Mouse (Mus musculus) CD4-positive helper T cell, adult 2 months (primary cell): Measurements from ENCODE around the gene Vipr1.

ENCODE experiments used
- DNase-seq: peaks from one replicate; pipeline ENCODE4 v3.0.0-alpha.2; 2012; ENCODE audit warnings: low read depth, missing footprints, low spot score

Gene Vipr1

DNA sequence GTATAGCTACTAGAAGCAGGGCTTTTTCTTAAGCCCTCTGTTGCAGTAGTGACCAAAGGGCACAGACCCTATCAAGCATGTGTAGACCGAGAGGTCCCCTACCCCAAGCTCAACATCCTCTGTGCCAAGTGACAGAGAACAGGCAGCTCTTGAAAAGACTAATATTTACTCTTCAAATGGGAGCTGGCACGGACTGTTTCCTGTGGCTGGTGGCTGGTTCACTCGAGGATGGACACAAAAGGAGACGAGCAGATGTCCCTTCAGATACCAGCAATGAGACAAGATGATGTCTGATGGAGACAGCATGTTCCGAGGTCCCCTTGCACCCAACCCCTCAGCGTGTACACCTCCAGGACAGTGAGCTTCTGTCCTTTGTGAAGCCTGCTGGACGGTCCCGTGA is 35.0 kb downstream of the Vipr1 start:
- DNase-seq, result no peak

DNA sequence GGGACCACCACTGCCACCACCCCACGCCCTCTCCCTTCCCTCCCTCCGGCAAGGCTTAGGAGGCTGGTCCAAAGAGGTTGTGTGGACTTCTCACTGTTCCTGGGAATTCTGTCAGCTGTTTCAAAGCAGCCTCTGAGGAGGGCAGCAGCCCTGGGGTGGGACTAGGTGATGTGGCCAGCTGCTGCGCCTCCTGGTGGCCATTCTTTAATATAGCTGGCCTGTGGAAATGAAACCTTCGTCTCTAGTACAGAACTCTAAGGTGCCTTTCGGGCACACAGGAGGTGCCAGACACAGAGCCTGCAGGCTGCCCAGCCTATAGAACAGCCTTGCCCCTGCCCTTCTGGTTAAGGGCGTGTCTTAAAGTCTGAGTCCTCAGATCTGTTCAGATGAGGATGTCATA is 37.0 kb downstream of the Vipr1 start:
- DNase-seq, result peak; percentile 70

DNA sequence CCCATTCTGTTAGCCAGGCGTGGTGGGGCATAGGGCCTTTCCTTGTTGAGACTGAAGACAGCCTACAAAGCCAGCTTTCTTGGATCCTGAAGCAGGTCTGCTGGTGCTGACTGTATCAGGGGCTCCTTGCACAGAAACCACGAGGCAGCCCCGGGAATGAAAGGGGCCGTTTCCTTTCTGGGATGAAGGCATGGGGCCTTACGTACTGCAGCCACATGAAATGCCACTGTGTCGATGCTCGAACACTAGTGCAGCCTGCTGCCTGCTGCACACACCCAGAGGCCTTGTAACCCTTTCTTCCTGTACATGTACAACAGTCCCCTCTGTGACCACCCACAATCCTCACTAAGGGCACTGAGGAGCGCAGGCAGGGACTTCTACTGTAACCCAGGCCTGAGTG is 38.7 kb downstream of the Vipr1 start:
- DNase-seq, result peak; percentile 47

DNA sequence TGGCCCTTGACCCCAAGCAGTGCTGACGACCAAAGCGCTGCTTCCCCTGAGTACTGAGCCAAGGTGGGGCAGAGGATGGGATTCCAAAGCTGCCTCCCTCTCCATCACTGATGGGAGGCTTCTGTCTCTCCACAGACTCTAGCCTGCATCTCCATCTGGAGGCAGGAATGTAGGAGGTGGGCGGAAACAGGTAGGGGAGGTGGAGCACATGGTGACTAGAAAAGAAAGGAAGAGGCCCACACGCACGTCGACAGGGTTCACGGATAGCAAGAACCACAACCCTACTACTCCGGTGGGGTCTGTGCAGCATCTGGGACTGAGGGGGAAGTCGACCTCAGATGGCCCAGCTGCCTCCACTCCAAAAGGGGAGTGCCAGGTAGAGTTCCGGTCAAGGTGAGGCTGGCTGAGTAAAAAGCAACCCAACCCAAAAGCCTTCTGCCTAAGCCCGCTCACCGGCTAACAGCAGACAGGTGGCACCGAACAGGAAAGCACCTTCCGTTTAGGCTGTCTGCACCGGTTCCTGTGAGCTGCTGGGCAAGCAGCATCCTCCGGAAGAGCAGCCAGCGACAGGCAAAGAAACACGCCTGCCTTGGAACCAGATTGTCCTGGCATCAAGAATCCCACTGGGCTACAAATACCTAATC is 39.6 kb downstream of the Vipr1 start:
- peak; percentile 80 for DNase-seq

DNA sequence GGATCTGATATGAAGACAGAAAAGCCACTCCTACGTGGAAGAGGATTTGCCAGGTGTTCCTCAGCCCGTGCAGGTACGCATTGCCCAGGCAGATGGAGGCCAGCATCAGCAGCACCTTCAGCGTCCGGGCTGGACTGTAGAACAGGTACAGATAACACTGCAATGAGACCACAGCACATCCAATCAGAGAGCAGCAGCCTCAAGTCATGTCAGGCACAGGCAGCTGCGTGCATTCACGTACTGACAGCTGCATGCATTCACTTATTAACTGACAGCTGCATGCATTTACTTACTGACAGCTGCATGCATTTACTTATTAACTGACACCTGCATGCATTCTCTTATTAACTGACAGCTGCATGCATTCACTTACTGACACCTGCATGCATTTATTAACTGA is 42.2 kb downstream of the Vipr1 start:
- DNase-seq, result no peak

DNA sequence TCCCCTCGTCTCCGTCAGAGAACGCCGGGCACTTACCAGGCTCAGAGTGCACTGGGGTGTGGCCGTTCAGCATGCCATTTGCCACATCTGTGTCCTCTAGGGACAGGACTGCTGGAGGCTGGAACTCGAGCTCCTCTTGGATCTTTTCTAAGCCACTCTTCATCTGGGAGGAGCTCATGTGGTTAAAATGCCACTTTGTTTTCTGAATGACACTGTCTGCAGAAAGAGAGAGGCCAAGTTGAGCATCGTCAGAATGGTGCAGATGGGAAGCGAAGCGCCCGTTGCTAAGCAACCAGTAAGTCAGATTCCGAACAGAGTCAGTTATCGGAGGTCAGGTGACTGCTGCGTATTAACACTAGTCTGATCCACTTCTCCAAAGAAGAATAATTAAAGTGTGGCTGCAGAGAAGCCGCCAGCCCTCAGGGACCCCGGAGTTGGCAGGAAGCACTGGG is 47.7 kb downstream of the Vipr1 start:
- DNase-seq, result no peak

DNA sequence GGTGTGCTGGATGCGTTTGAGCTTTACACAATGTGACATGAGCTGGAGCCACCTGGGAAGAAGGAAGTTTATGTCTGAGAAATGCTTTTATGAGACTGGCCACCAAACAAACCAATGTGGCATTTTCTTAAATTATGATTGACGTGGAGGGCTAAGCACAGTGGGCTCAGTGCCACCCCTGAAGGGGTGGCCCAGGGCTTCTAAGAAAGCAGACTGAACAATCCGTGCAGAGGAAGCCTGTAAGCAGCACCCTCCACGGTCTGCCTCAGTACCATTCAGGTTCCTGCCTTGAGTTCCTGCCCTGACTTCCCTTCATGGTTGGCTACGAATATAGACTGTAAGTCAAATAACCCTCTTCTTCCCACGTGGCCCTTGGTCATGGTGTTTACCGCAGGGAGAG is 48.2 kb downstream of the Vipr1 start:
- no peak for DNase-seq

DNA sequence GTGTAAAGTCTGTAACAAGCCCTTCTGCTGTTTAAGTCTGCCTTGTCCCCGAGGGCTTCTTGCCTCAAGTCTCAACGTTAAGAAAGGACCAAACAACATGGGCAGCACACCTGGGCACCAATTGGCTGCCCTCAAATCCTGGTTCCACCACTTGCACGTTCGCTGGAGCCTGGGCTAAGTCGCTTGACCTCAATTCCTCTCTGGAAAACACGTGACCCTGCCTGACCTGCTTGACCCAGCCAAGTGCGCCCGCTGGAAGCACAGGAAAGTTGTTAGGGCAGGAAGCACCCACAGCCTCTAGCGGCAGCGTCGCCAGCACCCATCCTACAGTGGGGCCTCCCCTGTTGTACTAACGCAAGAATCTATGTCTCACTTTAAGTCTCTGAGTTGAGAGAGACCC is 52.2 kb downstream of the Vipr1 start:
- DNase-seq, result no peak

DNA sequence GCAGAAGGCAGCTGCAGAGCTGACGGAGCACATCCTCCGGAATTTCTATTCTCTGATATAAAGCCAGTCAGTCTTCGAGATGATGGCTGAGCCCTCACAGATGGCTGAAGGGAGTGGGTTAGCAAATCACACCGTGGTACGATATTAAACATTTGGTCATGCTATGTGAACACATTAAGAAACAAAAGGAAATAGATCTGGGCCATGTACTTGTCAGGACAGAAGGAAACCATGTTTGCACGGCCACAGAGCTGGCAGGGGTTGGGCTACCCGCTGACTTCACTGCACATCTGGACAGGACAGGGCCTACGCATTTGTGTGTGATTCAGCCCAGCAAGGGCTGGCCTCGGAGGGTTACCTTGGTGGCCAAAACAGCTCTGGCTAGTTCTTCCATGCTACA is 54.1 kb downstream of the Vipr1 start:
- DNase-seq, result no peak

DNA sequence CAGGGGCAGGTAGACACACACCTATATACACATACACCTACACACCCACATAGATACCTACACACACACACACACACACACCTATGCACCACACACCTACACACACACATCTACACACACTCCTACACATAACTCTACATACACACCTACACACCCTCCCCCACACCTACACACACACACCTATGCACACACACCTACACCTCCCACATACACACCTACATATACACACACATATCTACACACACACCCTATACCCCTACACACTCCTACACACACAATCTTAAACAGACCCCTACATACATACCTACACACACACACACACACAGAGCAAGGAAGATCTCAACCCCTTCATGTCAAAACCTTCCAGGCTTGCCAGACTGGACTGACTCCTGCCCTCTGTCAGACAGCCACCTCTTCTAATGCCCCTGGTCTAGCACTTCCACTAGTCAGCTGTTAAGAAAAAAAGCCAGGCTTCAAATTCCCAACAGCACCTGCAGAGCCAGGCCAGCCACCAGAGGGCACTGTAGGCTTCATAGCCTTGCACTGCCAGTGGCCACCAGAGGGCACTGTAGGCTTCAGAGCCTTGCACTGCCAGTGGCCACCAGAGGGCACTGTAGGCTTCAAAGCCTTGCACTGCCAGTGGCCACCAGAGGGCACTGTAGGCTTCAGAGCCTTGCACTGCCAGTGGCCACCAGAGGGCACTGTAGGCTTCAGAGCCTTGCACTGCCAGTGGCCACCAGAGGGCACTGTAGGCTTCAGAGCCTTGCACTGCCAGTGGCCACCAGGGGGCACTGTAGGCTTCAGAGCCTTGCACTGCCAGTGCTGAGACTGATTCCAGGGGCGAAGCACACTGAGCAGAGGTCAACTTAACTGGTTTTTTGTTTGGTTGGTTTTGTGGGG is 54.9 kb downstream of the Vipr1 start:
- peak; percentile 72 for DNase-seq

DNA sequence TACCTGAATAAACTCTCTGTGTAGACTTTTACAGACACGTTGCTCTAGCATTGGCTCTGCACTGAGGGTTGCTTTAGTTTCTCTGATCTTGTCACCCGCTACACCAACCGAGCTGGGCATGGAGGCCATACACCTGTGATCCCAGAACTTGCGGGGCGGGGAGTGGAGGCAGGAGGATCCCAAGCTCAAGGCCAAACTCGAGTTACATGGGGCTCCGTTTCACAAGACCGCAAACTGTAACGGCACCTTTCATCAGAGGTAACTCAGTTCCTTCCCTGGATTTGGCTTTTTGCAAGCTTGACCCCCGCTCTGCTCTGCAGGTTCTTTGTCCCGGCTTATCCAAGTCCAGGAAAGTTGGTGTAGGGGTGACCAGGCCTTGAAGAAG is 61.7 kb downstream of the Vipr1 start:
- no peak for DNase-seq

DNA sequence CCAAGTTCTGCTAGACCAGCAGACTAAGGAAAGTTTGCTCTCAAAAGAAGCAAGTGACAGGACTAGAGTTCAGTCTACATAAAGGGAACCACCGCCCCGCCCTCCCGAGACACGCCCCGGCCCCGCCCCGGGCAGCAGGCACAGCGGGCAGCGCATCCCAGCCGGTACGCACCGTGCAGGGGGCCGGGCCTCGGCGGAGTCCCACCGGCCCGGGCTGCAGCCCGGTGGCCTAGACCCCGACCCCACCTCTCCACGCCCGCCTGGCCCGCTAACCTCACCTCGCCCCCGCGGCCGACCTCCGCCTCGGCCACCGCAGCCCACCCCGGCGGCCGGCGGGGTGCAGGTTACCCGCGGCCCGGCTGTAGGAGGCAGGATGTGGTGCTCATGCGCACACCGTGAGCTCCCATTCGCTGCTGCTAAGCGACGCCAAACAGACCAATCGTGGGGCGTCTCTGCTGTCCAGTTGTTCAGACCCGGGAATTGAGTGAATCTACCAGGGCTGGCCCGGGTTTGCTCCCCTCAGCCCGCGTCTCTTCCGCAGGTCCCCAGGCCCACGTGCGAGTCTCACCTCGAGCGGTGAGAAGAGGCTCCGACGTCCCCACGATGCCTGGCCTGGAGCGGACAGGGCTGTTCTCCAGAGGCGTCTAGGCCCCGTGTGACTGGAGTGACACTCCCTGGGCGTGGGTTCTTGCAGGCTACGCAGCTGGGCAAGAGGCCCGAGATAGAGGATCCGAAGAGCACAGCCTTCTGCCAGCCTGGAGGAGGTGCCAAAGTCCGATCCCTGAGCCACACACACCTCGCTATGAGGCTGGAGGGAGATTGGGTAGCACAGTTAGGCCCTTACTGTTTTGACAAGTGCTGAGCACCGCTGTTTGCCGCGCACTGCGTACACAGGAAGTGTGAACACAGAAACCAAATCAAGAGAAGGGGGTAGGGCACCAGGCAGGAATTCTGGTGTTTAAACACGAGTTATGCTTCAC is 62.4 kb downstream of the Vipr1 start, which contains the start of gene Sec22c:
Gene Sec22c, minus strand, starts transcription at position 845 of the 980 bp plus-strand sequence.
- peak; percentile 91 for DNase-seq

DNA sequence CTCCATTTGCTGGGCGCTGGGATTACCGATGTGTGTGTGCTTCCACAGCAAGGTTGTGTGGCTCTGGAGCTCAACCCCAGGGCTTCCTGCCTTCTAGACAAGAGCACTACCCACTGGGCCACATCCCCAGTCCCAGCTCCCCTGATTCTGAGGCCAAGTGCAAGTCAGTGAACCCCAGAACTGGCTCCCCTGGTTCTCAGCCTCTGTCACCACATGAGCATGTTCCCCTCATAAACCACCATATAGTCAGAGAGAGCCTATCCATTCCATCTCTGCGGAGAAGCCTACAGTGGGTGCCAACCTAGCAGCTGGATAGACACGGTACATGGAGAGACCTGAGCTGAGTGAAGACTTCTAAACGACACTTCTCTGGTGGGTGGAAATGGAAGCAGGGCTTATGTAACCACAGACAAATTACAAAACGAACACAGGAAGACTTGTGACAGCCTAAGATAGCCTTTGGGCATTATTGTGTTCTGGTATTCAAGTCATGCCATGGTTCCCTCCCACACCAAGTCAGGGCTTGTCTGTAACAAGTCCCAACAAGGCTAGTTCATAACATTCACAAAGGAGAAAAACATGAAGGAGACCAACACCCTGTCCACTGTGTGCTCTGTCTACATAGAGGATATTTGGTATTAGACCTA is 63.6 kb downstream of the Vipr1 start:
- DNase-seq, result no peak

DNA sequence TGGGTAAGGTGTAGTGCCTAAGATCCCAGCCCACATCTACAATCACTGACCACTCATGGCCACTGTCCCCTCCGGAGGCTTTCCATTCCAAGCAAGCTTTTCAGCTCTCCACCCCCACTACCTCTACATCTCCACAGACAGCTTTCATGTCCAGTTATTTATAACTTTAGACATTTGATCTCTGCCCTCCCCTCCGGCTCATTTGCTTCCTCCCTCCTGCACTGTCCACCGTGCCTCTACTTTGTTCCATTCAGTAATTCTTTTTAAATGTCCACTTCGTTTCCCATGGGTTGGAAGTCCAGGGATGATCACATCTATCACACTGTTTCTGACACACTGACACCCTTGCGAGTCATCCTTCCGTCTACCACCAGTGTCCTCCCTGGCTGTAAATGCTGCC is 65.3 kb downstream of the Vipr1 start:
- no peak for DNase-seq

DNA sequence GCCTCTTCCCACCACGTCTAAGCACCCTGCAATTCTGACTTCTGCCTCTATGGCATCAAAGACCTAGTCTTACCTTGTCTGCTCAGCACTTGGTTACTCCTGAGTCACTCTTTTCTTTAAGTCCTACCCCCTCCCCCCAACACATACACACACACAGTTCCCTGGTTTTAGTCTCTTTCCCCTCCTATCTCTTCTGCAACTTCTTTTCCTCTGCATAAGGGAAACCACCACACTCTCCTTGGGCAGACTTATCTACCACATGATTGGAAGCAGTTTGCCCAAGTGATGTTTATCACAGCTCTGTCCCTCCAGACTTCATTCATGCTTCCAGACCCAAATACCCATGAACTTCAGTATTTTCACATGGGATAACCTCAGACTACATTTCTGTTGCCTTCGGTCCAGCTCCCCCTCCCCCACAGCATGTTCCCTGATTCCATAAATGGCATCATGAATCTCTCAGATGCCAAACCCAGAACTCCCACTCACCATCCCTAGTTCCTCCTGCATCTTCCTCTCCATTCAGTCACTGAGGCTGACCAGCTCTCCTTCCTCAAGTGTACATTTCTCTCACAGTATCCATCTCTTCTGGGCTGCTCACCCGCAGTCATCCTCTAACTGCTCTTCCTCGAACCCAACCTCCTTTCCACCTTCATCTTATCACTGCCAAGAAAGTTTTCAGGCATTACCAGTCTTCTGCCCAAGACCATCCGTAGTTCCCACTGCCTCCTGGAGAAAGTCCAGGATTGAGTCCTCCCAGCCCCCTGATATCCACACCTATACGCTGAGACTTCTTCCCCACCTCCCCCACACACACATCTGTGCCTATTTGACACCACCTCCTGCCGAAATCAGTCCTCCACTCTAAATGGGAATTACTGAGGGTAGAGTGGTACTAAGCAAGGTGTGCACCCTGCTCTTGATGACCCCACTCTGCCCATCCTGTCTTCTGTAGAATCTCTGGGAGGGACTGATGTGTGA is 66.3 kb downstream of the Vipr1 start:
- no peak for DNase-seq

DNA sequence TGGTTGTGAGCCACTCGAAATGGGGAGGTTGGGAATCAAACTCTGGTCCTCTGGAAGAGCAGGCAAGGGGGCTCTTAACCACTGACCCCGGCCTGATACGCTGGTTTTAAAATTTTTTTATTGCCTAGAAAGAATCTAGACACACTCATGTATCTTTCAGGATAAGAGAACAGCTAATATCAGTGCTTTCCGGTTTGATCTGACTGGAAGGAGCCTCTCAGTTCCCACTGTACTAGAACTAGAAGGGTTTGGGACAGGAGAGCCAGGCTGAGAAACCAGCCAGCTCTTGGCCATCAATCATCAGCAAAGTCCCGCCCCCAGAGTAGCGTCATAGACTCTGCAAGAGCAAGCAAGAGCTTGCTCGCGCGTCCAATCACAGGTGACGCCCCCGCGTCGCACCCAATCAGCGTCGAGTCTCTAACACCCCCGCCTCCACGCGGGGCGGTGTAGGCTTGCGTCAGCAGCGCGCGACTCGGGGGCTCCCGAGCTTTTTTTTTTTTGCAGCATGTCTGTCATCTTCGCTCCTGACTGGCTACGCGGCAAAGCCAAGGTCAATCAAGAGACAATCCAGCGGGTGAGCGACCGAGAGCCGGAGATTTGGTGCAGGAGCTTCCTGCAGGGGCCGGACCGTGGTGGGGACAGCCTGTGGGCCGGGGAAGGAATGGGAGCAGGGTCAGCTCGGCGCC is 67.5 kb downstream of the Vipr1 start, which contains the start of gene Ss18l2:
Gene Ss18l2, plus strand, starts transcription at position 432 of the 686 bp plus-strand sequence.
- peak; percentile 100 for DNase-seq

DNA sequence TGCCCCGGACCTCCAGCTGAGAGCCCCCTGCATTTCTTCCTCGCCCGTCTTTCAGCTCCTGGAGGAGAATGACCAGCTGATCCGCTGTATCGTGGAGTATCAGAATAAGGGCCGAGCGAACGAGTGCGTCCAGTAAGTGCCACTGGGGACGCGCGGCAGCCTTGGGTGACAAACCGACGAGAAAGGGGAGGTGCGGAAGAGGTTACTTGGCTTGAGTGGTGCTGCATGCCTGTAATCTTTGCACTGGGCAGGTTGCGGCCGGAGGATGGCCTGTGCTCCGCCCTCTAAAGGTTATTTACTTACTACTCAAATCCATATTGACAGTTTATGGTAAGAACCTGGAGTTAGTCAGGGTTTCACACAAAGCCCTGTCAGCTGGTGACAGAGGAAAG is 68.1 kb downstream of the Vipr1 start:
- DNase-seq, result peak; percentile 57

DNA sequence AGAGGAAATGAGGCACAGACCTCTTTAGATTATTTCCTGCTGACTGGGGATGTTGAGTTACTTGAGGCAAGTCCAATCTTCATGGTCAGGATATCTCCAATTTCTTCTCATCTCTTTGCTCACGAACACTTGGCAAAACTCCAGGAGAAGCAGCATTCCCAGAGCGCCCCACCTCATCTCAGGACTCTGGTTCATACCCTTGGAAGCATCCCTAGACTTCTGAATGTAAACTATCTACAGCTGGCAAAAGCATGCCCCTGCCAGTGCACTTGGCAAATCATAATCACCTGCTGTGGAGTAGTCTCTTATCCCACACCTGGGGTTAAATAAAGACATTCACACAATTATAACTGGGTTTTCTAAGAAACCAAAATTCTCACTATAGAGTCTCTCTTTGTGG is 74.5 kb downstream of the Vipr1 start:
- DNase-seq, result no peak

DNA sequence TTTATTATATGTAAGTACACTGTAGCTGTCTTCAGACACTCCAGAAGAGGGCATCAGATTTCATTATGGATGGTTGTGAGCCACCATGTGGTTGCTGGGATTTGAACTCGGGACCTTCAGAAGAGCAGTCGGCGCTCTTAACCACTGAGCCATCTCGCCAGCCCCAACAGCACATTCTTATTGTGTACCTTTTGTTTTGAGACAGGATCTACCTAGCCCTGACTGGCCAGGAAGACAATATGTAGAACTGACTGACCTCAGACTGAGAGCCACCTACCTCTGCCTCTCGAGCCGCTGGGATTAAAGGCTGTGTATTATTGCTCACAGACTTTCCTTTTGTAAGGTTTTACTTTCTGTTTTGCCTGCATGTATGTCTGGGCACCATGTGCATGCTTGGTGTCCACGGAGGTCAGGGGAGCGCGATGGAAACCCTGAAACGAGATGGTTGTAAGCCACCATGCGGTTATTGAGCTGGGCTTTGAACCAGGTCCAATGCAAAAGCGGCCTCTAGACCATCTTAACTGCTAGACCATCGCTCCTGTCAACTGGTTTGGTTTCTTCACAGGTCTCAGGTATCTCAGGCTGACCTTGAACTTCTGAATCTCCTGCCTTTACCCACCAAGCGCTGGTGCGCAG is 75.7 kb downstream of the Vipr1 start:
- peak; percentile 70 for DNase-seq
